Mouse (Mus musculus) layer of hippocampus, adult 11-12 months (tissue): ENCODE results near the gene Gzmb.
"Not testable (repeated sequence)": the region's sequence is repeated elsewhere in the genome, so short reads cannot be mapped to it uniquely, and the experiment has no call there.

Experiments
- DNase-seq: peaks from one replicate; pipeline ENCODE4 v3.0.0; 2022; ENCODE audit warnings: low spot score

The Gzmb gene

DNA sequence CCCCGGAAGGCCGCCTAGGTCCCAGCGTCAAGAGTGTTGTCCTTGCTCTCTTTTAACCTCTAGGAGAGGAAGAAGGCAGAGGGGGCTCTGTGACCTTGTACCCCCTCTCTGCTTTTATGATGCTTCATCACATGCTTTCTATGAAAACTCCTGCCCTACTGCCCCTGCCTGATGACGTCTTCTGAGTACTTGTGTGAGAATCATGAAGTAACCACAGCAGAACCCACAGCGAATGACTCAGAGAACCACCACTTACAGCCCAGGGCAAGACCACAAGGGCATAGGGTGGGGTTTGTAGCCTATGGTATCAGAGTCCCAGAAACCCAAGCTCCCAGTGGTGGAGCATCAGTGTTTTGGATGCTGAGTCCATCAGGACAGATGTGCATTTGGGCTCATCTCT is at the start of gene Gzmb:
TSS of gene Gzmb (minus strand) at position 108 of the 400 bp plus-strand sequence.
- DNase-seq: no peak

DNA sequence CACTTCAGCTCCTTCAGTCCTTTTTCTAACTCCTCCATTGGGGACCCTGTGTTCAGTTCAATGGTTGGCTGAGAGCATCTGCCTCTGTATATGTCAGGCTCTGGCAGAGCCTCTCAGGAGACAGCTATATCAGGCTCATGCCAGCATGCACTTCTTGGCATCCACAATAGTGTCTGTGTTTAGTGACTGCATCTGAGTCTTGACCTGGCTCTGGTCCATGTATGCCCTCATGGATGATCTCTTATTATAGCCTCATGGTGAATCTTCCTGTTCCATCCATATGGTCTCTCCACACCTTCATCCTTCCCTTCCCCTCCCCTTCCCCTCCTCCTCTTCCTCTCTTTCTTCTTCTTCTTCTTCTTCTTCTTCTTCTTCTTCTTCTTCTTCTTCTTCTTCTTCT is 49.7 kb upstream of the Gzmb start:
- not testable (repeated sequence) for DNase-seq

DNA sequence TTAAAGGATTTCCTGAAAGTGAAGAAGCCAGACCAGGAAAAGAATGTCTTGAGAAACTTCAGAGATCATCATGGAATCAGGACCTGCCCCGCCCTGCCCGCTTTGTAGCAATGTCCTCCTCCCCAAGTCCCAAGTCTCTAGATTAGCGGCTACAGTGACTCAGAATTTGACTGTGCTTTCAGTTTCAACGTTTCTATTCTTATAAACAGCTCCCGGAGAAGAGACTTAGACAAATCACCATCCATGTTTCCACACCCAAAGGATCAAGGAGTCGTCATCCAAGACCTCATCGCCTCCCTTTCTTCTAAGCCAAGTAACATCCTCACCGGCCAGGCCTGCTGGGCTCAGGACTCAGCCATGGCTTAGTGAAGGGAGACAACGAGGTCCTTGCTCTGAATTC is 48.2 kb upstream of the Gzmb start:
- no peak for DNase-seq

DNA sequence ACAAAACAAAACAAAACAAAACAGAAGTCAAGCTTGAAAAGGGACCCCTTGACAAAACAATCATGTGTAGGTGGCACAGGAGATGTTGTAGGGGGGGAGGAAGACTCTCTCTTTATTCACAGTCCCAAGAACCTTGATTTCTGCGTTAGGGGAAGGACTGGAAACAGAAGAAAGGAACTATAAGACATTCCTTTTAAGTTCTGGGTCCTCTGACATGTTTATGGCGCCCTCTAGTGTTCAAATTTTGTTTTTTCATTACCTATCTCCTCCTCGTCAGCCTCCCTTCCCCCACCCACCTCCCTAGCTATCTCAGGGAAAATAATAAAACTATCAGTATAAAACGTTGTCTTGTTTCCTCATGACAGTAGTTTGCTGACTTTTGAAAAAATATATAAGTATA is 42.1 kb upstream of the Gzmb start:
- DNase-seq: peak; percentile 28

DNA sequence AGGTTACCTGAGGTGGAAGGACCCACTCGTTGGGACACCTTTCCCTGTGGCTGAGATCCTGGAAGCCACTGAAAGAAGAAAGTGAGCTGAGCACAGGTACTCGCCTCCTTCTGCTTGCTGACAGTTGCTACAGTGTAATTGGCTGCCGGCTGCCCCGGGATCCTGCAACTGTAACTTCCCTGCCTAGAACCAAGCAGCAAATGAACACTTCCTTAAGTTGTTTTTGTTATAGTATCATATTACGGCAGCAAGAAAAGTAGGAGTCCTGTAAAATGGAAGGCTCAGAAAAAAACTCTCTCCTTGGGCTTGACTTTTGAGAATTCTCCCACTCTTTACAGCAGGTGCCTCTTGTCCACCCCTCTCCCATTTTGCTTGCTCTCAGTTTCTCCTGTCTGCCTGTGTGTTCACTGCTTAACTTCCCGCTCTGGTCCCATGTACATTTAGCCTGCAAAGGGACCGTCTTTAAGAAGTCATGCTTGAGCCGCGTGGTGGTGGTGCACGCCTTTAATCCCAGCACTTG is 41.5 kb upstream of the Gzmb start:
- no peak for DNase-seq

DNA sequence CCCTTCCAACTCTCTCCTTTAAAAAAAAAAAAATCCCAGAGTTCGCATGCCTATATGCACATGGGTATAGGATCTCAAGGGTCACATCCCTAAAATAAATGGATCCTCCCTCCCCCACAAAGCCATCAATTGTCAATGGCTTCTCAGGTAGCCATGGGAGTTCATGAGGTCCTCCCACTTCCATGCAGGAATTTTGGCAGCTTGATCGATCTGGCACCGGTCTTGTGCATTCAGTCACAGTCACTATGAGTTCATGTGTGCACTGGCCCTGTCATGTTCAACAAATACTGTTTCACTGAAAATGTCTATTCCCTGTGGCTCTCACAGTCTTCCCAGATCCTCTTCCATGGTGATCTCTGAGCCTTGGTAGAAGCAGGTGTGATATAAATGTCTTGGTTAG is 40.0 kb upstream of the Gzmb start:
- no peak for DNase-seq

DNA sequence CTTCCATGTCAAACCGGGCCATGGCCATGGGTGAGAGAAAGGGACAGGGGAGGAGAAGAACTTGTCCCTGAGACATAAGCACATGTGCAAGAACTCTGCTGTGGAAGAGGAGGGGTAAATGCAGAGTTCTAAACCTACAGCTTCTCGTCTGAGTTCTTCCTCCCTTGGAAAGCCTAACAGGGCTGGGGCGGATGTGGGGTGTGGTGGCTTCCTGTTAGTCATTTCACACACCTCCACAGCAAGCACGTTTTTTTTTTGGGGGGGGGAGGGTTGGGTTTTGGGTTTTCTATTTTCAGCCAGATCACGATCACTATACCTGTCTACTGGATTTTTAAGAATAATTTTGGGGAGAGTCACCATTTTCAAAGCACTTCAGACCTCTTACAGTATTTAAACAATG is 34.7 kb upstream of the Gzmb start:
- DNase-seq: no peak

DNA sequence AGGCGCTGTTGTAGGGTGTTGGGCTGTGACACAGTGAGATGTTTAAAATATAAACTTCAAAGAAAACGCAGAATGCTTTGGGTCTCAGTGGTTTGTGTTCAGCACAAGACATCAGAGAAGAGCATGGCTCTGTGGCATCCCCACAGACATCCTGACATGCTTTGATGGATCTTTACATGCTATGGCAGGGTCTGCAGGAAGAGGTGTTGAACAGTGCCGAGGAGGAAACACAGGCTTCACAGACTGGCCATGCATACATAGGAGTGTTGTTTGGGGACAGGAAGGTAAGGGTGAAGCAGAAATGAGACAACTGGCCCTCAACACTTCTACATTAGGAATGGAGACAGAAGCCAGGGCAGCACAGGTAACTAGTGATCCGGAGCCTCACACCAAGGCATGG is 34.0 kb upstream of the Gzmb start:
- DNase-seq: no peak

DNA sequence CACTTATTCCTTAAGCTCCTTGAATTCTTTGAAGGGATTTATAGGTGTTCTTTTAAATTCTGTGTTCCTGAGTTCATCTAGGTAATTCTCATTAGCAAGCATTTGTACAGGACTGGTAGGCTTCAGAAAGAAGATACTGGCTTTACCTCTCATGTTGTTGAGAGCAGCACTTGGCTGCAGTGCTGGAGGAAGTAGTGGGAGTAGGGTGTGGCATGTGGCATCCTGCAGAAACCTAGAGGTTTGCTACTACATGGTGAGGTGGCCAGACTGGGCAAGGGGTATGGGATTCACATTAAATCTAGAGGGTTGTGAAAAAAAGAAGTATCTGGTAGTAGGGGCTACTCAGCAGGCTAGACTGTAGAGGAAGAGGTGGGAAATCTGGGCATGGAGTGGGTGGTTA is 31.1 kb upstream of the Gzmb start:
- DNase-seq: no peak

DNA sequence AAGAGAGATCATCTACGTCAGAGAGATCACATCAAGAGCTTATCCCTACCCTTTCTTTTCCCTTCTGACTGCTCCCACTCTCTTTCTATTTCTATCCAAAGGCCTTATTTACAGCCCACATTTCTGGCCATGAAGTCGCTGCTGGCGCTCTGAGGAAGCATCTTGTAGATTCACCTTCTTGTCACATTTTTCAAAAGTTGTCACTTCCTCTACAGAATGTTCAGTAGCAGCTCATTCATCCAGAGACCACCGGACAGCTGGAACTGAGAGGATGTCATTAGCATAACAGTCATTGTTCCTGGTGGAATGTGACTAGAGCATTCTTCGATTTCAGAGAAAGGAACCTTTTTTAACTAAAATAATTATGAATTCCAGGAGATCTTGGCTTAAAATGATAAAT is 26.6 kb upstream of the Gzmb start:
- no peak for DNase-seq

DNA sequence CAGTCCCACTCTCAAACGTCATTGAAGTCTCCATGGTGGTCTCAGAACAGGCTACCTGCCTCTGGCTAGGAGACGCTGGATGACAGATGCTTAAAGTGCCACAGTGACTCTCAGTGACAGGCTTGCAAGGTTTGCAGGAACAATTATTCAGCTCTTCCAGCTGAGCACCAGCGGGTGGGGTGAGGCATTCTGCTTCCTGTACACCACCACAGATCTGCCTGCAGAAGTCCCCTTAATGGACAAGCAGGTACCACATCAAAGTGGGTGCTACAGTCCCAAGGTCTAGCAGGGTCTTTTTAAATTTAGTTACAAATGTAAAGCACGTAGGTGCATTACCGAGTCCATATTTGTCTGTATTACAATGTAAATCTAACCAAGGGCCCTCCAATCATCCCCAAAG is 25.7 kb upstream of the Gzmb start:
- no peak for DNase-seq

DNA sequence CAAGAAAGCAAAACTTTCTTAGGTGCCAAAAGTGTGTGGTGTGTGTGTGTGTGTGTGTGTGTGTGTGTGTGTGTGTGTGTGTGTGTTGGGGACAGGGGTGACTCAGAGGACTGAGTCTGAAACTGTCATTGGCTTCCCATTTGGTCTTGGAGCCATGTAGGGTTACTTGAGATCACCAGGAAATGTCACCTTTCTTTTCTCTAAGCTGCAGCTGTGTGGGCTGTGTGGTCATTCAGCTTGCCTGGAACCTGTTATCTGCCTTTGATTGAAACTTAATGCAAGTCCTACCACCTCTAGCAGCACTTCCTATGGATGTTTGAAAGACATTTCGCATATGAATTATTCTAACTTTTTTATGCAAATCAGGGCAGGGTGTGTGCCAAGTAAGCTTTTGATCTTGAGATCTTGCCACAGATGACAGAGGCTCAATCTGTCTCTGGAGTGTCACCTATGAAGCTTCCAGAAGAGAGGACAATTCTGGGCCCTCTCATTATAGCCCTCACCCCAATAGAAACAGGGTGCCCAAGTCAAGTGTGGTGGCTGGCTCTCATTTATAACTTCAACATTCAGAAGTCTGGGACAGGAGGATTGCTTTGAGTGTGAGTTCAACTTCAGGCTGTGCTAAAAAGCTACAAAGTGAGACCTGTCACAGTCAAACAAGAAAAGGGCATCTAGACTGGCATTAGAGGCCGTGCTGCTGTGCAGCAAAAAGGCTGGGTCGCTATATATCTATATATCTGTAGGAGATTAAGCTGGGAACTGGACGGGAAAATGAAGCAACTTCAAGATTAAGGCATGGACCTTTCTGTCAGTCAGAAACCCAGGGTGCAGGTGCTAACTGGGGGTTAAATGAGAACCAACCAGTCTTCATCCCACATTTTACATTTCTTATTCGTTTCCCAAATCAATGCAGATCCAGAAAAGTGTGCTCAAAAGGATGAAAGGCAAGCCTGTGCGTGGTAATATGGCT is 22.6 kb upstream of the Gzmb start:
- no peak for DNase-seq

DNA sequence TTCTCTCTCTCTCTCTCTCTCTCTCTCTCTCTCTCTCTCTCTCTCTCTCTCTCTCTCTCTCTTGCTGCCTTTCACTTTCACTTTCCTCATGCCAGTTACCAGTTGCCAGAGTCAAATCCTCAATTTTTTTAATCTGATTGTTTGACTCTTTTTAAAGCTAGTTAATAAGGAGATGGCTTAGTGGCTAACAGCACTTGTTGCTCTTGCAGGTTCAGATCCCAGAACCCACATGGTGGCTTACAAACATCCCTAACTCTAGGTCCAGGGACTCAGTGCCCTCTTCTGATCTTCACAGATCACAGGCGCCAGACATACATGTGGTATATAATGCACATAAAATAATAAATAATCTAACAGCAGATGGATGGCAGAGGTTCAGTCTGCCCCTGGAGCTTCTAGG is 21.8 kb upstream of the Gzmb start:
- DNase-seq: no peak

DNA sequence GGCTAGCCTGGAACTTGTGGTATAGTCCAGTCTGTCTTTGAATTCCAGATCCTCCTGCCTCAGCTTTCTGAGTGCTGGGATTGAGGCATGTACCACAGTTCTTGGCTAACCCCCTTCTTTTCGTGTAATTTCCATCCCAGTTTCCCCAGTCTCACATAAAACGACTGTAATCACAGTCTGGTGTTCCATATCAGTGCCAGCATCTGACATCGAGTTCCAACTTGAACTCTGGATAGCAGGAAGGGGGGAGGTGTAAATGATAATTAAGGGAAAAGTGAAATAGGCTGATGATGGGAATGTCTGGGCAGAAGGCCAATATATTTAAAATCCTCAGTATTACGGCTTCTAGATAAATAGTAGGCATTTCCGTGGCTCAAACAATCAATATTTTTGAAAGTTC is 19.0 kb upstream of the Gzmb start:
- DNase-seq: no peak

DNA sequence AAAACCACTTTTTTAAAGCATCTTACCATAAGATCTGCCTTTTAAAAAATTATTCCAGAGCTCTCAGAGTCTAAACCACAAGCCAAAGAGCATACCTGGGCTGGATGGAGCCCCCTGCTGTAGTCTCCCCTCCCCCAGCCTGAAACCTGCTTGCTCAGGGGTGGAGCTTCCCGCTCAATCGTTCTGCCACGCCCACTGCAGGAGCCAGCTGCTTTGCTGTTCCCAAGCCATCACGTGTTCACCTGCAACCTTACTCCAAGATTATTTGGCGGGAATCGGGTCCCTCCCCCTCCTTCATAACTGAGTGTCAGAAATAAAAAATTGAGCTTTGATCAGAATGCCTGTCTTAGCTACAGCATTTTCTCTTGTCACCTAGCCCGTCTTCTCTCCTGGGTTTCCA is 16.6 kb upstream of the Gzmb start:
- DNase-seq: not testable (repeated sequence)

DNA sequence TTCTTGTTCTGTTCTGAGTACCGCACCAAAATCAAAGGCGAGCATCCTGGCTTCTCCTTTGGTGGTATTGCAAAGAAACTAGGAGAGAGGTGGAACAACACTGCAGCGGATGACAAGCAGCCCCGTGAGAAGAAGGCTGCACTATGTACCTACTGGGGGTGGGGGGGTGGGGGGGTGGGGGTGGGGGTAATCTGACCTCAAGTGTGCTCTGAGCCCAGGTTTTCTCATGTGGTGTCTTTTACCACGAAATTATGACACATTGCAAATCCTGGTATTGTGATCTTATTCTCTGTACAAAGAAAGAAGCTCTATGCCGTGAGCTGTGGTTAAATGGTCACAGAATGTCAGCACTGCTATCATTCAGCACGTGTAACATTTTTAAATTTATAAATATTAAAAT is 14.0 kb upstream of the Gzmb start:
- not testable (repeated sequence) for DNase-seq

DNA sequence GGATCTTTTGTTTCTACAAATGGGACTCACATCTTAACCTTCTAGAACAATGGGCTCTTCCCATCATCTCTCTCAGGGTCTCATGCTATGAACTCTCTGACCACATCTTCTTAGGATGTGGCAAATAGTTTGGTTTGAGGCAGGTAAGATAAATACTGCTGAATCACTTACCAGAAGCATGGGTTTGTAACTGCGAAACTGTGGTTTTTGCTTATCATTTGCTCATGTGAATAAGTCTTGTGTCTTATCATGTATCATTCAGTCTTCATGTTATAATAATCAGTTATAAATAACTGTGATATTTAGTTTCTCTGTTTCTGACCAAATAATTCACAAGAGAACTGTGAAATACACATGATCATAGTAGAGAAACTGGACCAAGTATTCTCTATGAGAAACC is 4.0 kb upstream of the Gzmb start:
- no peak for DNase-seq

DNA sequence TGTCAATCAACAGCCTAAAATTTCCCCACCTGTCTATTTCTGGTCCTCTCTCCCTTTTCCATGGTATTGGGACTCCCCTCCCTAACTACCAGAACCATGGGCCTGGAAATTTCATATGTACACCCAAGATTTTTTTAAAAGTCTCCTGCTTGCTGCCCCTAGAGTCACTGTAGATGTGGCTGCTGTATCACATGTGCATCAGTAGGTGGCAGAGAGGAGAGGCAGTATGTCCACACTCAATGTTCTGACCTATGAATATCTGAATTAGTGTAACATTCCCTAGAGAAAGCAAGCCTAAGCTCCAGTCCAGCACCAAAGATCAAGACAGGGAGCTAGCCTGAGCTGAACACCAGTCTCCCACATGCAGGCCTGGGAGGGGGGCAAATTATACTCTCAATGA is 21.7 kb downstream of the Gzmb start:
- no peak for DNase-seq

DNA sequence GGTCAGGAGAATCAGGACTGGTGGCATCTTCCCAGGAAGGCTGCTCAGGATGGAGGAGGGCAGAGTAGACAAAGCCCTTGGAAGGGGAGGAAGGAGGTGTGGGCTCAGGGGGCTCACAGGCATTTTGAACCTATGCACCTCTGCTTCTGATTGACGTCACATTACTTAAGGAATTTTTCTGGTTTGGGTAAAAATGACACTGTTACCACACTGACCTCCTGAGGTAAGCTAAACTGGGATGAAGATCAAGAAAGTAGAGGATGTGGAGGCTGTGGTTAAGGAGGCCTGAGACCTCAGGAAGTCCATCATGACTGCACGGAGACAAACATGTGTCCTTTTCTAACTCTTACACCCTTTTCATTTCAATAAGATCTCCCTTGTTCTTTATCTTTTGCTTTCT is 27.5 kb downstream of the Gzmb start, which contains the start of gene Gzmc:
TSS of gene Gzmc (minus strand) at position 101 of the 400 bp plus-strand sequence.
- no peak for DNase-seq

DNA sequence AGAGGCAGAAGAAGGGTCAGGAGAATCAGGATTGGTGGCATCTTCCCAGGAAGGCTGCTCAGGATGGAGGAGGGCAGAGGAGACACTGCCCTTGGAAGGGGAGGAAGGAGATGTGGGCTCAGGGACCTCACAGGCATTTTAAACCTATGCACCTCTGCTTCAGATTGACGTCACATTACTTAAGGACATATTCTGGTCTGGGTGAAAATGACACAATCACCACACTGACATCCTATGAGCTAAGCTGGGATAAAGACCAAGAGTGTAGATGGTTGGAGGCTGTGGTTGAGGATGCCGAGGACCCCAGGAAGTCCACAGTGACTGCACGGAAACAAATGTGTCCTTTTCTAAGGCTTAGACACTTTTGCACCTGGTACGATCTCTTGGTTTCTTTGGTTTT is 50.7 kb downstream of the Gzmb start, which contains the start of gene Gzmf:
TSS of gene Gzmf (minus strand) at position 101 of the 400 bp plus-strand sequence.
- no peak for DNase-seq
